ENCODE assay signal across 22 mouse cellular contexts in genomic region chr1:158894441-158894840, GRCm38 (mm10).
"Had no signal": no experiment of that assay in that cellular context is flagged by ENCODE, and none has a peak within 500 bp of the region (broad histone marks: within the 10 kb centered on the region; RNA-seq: fewer than 3 reads in every experiment).

No protein-coding gene starts in this region.

- H3K4me1 ChIP-seq: heart, embryonic 13.5 days; heart, embryonic 15.5 days; hindbrain, embryonic 13.5 days; hindbrain, embryonic 15.5 days; limb, embryonic 13.5 days; limb, embryonic 15.5 days; liver, embryonic 12.5 days had no signal

- ATAC-seq: hindbrain, postnatal 0 days; intestine, embryonic 16.5 days; liver, embryonic 12.5 days had no signal

- H3K4me3 ChIP-seq: heart, adult 2 months; heart, embryonic 13.5 days; heart, embryonic 15.5 days; hindbrain, embryonic 13.5 days; hindbrain, embryonic 15.5 days; limb, embryonic 13.5 days; limb, embryonic 15.5 days; liver, embryonic 12.5 days had no signal

- DNase-seq: heart, adult 2 months; heart, postnatal 14 days; heart, postnatal 36 days; kidney, adult 11 months; kidney, adult 2 months; kidney, postnatal 14 days; kidney, postnatal 36 days; layer of hippocampus, adult 9-11 months; layer of hippocampus, postnatal 36 days; left cerebral cortex, postnatal 4 days had no signal

- H3K9me3 ChIP-seq: heart, embryonic 13.5 days; heart, embryonic 15.5 days; hindbrain, embryonic 13.5 days; hindbrain, embryonic 15.5 days; limb, embryonic 13.5 days; limb, embryonic 15.5 days; liver, embryonic 12.5 days had no signal

- H3K27me3 ChIP-seq: heart, embryonic 13.5 days; heart, embryonic 15.5 days; hindbrain, embryonic 13.5 days; hindbrain, embryonic 15.5 days; limb, embryonic 13.5 days; limb, embryonic 15.5 days; liver, embryonic 12.5 days had no signal

- H3K36me3 ChIP-seq: heart, embryonic 13.5 days; heart, embryonic 15.5 days; hindbrain, embryonic 13.5 days; hindbrain, embryonic 15.5 days; limb, embryonic 13.5 days; limb, embryonic 15.5 days; liver, embryonic 12.5 days had no signal

- H3K9ac ChIP-seq: heart, embryonic 13.5 days; heart, embryonic 15.5 days; hindbrain, embryonic 13.5 days; hindbrain, embryonic 15.5 days; limb, embryonic 13.5 days; limb, embryonic 15.5 days; liver, embryonic 12.5 days; liver, embryonic 14.5 days had no signal

- H3K27ac ChIP-seq: heart, adult 2 months; heart, embryonic 13.5 days; heart, embryonic 15.5 days; hindbrain, embryonic 13.5 days; hindbrain, embryonic 15.5 days; hindbrain, postnatal 0 days; kidney, postnatal 0 days; limb, embryonic 13.5 days; limb, embryonic 15.5 days; liver, embryonic 12.5 days; liver, embryonic 14.5 days had no signal

- H3K4me2 ChIP-seq: heart, embryonic 11.5 days; heart, embryonic 13.5 days; heart, embryonic 15.5 days; hindbrain, embryonic 13.5 days; hindbrain, embryonic 15.5 days; limb, embryonic 13.5 days; limb, embryonic 15.5 days; liver, embryonic 12.5 days had no signal
